Mouse (Mus musculus) kidney, adult 2 months (tissue): ENCODE data around the gene Cep68.

Experiments used
- CTCF ChIP-seq: fragments of 200-500 bp; conservative IDR thresholded peaks from 2 replicates; pipeline ENCODE4 v1.5.1; 2011; ENCODE audit warnings: low read depth, mild to moderate bottlenecking, control low read depth, low read length, moderate library complexity, mixed read lengths; ENCODE audit not compliant: insufficient read depth, insufficient read length
- POLR2A ChIP-seq: fragments of 200-500 bp; IDR thresholded peaks from one replicate; pipeline ENCODE4 v1.6.1; 2011; ENCODE audit warnings: low read depth, low read length, control low read depth

DNA sequence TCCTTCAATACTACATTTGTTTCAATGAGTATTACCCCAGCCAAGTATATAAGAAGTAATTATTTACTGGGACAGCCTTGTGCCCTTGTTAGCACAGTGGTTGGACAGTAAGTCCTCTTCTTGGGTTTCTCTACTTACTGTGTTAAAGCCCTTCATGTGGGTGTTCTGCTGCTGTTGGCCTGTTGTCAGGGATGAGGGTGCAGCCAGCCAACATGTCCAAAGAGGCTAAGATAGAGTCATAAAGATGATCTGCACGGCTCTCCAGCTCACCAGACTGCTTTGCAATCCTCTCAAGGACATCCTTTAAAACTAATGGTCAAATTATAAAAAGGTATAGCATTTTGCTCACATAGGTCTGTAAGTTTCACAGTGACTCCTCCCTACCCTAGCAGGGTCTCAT, 18.9 kb downstream of the Cep68 start:
- TF ChIP-seq POLR2A (no peak), CTCF (no peak)
